Mouse (Mus musculus): ENCODE results near the gene Snrpd2. TPM values are rescaled to one million over a fixed set of nuclear protein-coding genes. Genes with fewer than 3 reads are reported as not detected.

Snrpd2 gene
- polyA plus RNA-seq, 1 experiment from 2014 or later, result 84.3 TPM

DNA sequence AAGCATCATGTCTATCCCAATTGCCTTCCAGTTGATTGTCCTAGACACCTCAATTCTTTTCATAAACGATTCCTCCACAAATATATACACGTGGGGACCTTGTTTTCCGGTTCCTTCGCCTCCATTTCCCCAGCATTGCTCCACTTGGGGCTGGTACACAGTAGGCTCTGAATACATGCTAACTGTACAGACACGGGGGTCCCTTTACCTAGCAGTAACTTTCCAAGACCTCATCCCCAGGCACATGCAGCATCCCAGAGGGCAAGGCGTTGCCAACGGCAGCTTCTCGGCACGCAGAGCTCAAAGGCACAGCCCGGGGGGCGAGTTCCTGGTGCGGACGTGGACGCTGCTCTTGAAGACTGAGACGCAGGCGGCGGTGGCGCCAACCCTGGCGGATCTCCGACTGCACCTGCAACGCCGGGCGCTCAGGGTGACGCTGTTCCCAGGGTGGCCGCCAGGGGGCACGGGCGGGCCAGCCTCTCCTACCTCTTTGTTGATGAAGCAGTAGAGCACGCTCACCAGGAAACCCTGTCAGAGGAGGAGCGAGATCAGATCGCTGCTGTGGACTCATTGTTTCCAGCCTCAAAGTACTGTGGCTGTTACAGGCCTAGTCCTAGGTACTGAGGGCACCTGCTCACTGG, 7.8 kb downstream of the Snrpd2 start:
- Histone ChIP-seq H3K36me3 (ENCODE audit: control insufficient read depth, insufficient read depth) (peaks cover 15% of the 10 kb centered on the region), H3K9me3 (replicated peaks; ENCODE audit: control insufficient read depth, low read length) (no peaks in the 10 kb centered on the region), H3K9ac (ENCODE audit: low read length) (peak overlapping the region; percentile 56), H3K4me2 (ENCODE audit: low read depth, low read length) (peak overlapping the region; percentile 46; the same call in 1 of the 2 replicates), H3K4me3 (ENCODE audit: low read length) (peak overlapping the region; percentile 15; the same call in 1 of the 2 replicates), H3K4me1 (ENCODE audit: control insufficient read depth, insufficient read depth, low read length) (peaks cover 11% of the 10 kb centered on the region), H3K27me3 (ENCODE audit: control insufficient read depth, insufficient read depth, low read length) (peaks cover 6% of the 10 kb centered on the region), H3K27ac (ENCODE audit: low read length) (0 out of 2 replicates have a peak overlapping the region, but pooled peaks have one; percentile 47)
- 7% methylated on average over 30 of the region's 30 CpGs for WGBS
- peak; percentile 66 for ATAC-seq (replicated peaks; ENCODE audit: extremely low read depth, insufficient read depth, low FRiP score)

DNA sequence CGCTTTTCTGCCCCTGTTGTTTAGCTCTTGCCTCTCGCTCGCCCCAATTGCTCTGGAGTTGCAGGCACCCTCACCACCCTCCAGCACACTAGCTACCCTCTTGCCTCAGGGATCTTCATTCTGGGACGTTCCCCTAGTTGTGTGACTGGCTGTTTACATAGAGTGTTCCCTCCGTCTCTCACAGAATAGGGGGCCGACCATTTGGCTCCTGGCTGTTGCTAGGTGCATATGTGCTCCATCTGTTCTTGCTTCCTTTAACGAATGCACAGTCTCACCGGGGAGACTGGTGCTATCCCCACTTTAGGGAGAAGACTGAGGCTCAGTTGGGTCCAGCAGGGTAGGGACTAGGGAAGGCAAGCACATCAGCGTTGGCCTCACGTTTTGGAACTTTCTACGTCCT, 9.1 kb downstream of the Snrpd2 start:
- Histone ChIP-seq H3K9me3 (replicated peaks; ENCODE audit: control insufficient read depth, low read length) (no peaks in the 10 kb centered on the region), H3K36me3 (ENCODE audit: control insufficient read depth, insufficient read depth) (peaks cover 8% of the 10 kb centered on the region; the same call in 1 of the 2 replicates), H3K27ac (ENCODE audit: low read length) (no peak overlapping the region), H3K9ac (ENCODE audit: low read length) (no peak overlapping the region), H3K4me1 (ENCODE audit: control insufficient read depth, insufficient read depth, low read length) (peaks cover 12% of the 10 kb centered on the region), H3K4me3 (ENCODE audit: low read length) (no peak overlapping the region), H3K27me3 (ENCODE audit: control insufficient read depth, insufficient read depth, low read length) (peaks cover 6% of the 10 kb centered on the region), H3K4me2 (ENCODE audit: low read depth, low read length) (no peak overlapping the region)
- ATAC-seq (replicated peaks; ENCODE audit: extremely low read depth, insufficient read depth, low FRiP score), result no peak
- WGBS, result 71% methylated on average over 11 of the region's 11 CpGs

DNA sequence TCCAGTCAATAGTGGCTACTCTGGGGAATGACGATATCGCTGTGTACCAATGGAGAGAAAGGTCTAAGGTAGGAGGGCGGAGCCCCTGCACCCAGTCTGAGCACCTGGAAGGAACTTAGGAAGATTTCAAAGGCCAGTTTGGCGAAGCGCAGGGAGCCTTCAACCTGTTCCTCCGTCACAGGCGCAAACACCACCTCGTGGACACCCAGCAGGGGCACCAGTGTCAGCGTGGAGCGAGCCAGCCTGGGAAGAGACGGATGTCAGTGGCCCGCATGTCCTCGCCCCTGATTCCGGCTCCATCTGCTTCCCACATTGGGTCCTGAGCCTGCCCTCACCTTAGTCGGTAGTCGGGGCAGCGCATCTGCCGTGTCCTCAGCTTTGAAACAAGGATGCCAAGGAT, 9.9 kb downstream of the Snrpd2 start:
- Histone ChIP-seq H3K4me3 (ENCODE audit: low read length) (no peak overlapping the region), H3K27ac (ENCODE audit: low read length) (no peak overlapping the region), H3K27me3 (ENCODE audit: control insufficient read depth, insufficient read depth, low read length) (peaks cover 6% of the 10 kb centered on the region), H3K4me2 (ENCODE audit: low read depth, low read length) (peak overlapping the region; percentile 66; the same call in 1 of the 2 replicates), H3K9ac (ENCODE audit: low read length) (no peak overlapping the region), H3K36me3 (ENCODE audit: control insufficient read depth, insufficient read depth) (0 out of 2 replicates have a peak, but pooled peaks cover 4% of the 10 kb centered on the region), H3K9me3 (replicated peaks; ENCODE audit: control insufficient read depth, low read length) (no peaks in the 10 kb centered on the region), H3K4me1 (ENCODE audit: control insufficient read depth, insufficient read depth, low read length) (peaks cover 20% of the 10 kb centered on the region)
- 18% methylated on average over 18 of the region's 18 CpGs for WGBS
- no peak for ATAC-seq (replicated peaks; ENCODE audit: extremely low read depth, insufficient read depth, low FRiP score)

- under 1% methylated on average over 20 of the region's 20 CpGs for WGBS
- H3K9me3 ChIP-seq (replicated peaks; ENCODE audit: control insufficient read depth, low read length), result no peaks in the 10 kb centered on the region
- H3K27ac ChIP-seq (ENCODE audit: low read length), result no peak overlapping the region
- H3K36me3 ChIP-seq (ENCODE audit: control insufficient read depth, insufficient read depth), result 0 out of 2 replicates have a peak, but pooled peaks cover 4% of the 10 kb centered on the region
- H3K27me3 ChIP-seq (ENCODE audit: control insufficient read depth, insufficient read depth, low read length), result peaks cover 6% of the 10 kb centered on the region
- peak overlapping the region; percentile 36 for H3K4me3 ChIP-seq (ENCODE audit: low read length)
- H3K4me1 ChIP-seq (ENCODE audit: control insufficient read depth, insufficient read depth, low read length), result peaks cover 27% of the 10 kb centered on the region
- peak overlapping the region; percentile 66 for H3K4me2 ChIP-seq (ENCODE audit: low read depth, low read length)
- H3K9ac ChIP-seq (ENCODE audit: low read length), result peak overlapping the region; percentile 61
- ATAC-seq (replicated peaks; ENCODE audit: extremely low read depth, insufficient read depth, low FRiP score), result no peak
Measured at GRCm38 (mm10) chr7:19160115-19160514, 10.6 kb downstream of the Snrpd2 start.

DNA sequence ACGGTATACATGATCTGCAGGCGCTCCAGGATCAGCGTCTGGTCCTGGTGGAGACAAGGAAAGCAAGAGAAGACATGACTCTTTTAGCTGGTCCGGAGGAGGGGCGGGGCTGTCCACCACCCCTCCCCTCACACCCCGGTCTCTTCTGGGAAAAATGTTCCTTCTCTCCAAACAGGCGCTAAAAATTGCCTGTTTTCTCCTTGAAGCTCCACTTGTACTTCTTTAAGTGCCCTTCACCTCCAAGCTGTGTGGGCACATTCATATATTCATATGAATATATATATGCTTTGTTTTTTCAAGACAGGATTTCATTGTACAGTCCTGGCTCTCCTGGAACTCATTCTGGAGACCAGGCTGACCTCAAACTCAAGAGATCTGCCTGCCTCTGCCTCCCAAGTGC, 13.4 kb downstream of the Snrpd2 start:
- Histone ChIP-seq H3K27me3 (ENCODE audit: control insufficient read depth, insufficient read depth, low read length) (peaks cover 6% of the 10 kb centered on the region), H3K4me1 (ENCODE audit: control insufficient read depth, insufficient read depth, low read length) (peaks cover 30% of the 10 kb centered on the region), H3K9me3 (replicated peaks; ENCODE audit: control insufficient read depth, low read length) (0 out of 2 replicates have a peak, but pooled peaks cover 5% of the 10 kb centered on the region), H3K36me3 (ENCODE audit: control insufficient read depth, insufficient read depth) (0 out of 2 replicates have a peak, but pooled peaks cover 4% of the 10 kb centered on the region), H3K4me3 (ENCODE audit: low read length) (no peak overlapping the region), H3K27ac (ENCODE audit: low read length) (no peak overlapping the region), H3K4me2 (ENCODE audit: low read depth, low read length) (no peak overlapping the region), H3K9ac (ENCODE audit: low read length) (no peak overlapping the region)
- ATAC-seq (replicated peaks; ENCODE audit: extremely low read depth, insufficient read depth, low FRiP score), result no peak
- WGBS, result 72% methylated on average over 7 of the region's 7 CpGs

- peaks cover 6% of the 10 kb centered on the region for H3K27me3 ChIP-seq (ENCODE audit: control insufficient read depth, insufficient read depth, low read length)
- peak overlapping the region; percentile 62 for H3K4me2 ChIP-seq (ENCODE audit: low read depth, low read length)
- 35% methylated on average over 12 of the region's 12 CpGs for WGBS
- H3K4me3 ChIP-seq (ENCODE audit: low read length), result peak overlapping the region; percentile 50
- no peak overlapping the region for H3K27ac ChIP-seq (ENCODE audit: low read length)
- 0 out of 2 replicates have a peak overlapping the region, but pooled peaks have one; percentile 3 for H3K9ac ChIP-seq (ENCODE audit: low read length)
- ATAC-seq (replicated peaks; ENCODE audit: extremely low read depth, insufficient read depth, low FRiP score), result no peak
- 0 out of 2 replicates have a peak, but pooled peaks cover 5% of the 10 kb centered on the region for H3K9me3 ChIP-seq (replicated peaks; ENCODE audit: control insufficient read depth, low read length)
- H3K4me1 ChIP-seq (ENCODE audit: control insufficient read depth, insufficient read depth, low read length), result peaks cover 35% of the 10 kb centered on the region
- H3K36me3 ChIP-seq (ENCODE audit: control insufficient read depth, insufficient read depth), result 0 out of 2 replicates have a peak, but pooled peaks cover 4% of the 10 kb centered on the region
Measured at GRCm38 (mm10) chr7:19163752-19164151, 14.2 kb downstream of the Snrpd2 start.

DNA sequence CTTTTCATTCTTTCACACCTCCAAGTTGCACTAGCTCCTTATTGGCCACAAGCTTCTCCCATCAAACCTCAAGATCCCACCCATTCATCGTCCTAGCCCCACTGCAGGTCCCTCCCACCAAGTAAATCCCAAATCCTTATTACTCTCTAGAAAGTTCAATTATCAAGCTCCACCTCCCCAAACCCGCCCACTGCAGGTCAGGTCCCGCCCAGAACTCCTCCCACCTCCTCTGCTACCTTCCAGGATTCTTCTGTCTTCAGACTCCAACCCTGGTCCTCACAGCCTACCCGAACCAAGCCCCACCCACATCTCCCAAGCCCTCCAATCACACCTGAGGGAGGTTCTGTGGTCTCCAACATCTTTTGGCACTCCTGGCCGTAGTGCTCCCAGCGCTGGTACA, 14.7 kb downstream of the Snrpd2 start:
- 0 out of 2 replicates have a peak, but pooled peaks cover 5% of the 10 kb centered on the region for H3K9me3 ChIP-seq (replicated peaks; ENCODE audit: control insufficient read depth, low read length)
- H3K4me1 ChIP-seq (ENCODE audit: control insufficient read depth, insufficient read depth, low read length), result peaks cover 36% of the 10 kb centered on the region
- peak overlapping the region; percentile 62 for H3K4me2 ChIP-seq (ENCODE audit: low read depth, low read length)
- peak overlapping the region; percentile 50 for H3K4me3 ChIP-seq (ENCODE audit: low read length)
- 0 out of 2 replicates have a peak, but pooled peaks cover 4% of the 10 kb centered on the region for H3K36me3 ChIP-seq (ENCODE audit: control insufficient read depth, insufficient read depth)
- peak; percentile 8; the same call in 1 of the 2 replicates for ATAC-seq (replicated peaks; ENCODE audit: extremely low read depth, insufficient read depth, low FRiP score)
- no peak overlapping the region for H3K27ac ChIP-seq (ENCODE audit: low read length)
- H3K27me3 ChIP-seq (ENCODE audit: control insufficient read depth, insufficient read depth, low read length), result peaks cover 6% of the 10 kb centered on the region
- peak overlapping the region; percentile 75 for H3K9ac ChIP-seq (ENCODE audit: low read length)
- WGBS, result 5% methylated on average over 6 of the region's 6 CpGs

DNA sequence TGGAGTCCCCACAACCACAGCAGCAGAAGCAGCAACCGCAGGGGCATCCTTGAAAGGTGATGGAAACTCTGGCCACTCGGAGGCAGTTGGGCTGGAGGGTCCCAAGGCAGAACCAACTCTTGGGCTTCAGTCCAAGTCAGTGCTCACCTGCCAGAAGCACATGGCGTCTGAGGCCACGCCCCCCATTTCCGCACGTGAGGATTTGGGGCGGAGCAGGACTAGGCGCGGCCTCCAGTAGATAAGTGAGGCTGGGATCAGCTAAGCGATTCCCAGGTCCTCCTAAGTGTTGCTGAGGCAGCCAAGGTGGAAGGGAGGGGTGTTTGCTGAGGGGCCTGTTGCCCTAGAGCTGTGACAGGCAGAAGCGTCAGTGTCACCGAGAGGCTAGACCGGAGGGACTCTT, 15.5 kb downstream of the Snrpd2 start:
- ATAC-seq (replicated peaks; ENCODE audit: extremely low read depth, insufficient read depth, low FRiP score), result peak; percentile 38
- 1% methylated on average over 13 of the region's 13 CpGs for WGBS
- peak overlapping the region; percentile 50 for H3K4me3 ChIP-seq (ENCODE audit: low read length)

More for the DNA sequence above, 15.5 kb downstream of the Snrpd2 start:
- H3K4me2 ChIP-seq (ENCODE audit: low read depth, low read length), result peak overlapping the region; percentile 62
- 0 out of 2 replicates have a peak, but pooled peaks cover 4% of the 10 kb centered on the region for H3K36me3 ChIP-seq (ENCODE audit: control insufficient read depth, insufficient read depth)
- no peaks in the 10 kb centered on the region for H3K27me3 ChIP-seq (ENCODE audit: control insufficient read depth, insufficient read depth, low read length)
- peak overlapping the region; percentile 75 for H3K9ac ChIP-seq (ENCODE audit: low read length)
- 0 out of 2 replicates have a peak, but pooled peaks cover 5% of the 10 kb centered on the region for H3K9me3 ChIP-seq (replicated peaks; ENCODE audit: control insufficient read depth, low read length)
- peaks cover 41% of the 10 kb centered on the region for H3K4me1 ChIP-seq (ENCODE audit: control insufficient read depth, insufficient read depth, low read length)
- peak overlapping the region; percentile 95 for H3K27ac ChIP-seq (ENCODE audit: low read length)

Data from heart, embryonic 16.5 days (tissue).